Mouse (Mus musculus): ENCODE results near the gene Ankrd35.

GRCm38 (mm10) chr3:96719173-96719572 lies 49.2 kb downstream of the Ankrd35 start:
- no peak for TF ChIP-seq GATA1 (IDR thresholded peaks at IDR 0.05; ENCODE audit: borderline replicate concordance, low read length)
- no peak for TF ChIP-seq FLI1 (IDR thresholded peaks at IDR 0.05; ENCODE audit: low read length)
